Mouse (Mus musculus) spleen, adult 12 weeks (tissue): ENCODE data around the gene Wnt10b.

Experiments used
- DNase-seq: peaks from one replicate; pipeline ENCODE4 v3.0.0; 2022; ENCODE audit warnings: low spot score

Gene Wnt10b

DNA sequence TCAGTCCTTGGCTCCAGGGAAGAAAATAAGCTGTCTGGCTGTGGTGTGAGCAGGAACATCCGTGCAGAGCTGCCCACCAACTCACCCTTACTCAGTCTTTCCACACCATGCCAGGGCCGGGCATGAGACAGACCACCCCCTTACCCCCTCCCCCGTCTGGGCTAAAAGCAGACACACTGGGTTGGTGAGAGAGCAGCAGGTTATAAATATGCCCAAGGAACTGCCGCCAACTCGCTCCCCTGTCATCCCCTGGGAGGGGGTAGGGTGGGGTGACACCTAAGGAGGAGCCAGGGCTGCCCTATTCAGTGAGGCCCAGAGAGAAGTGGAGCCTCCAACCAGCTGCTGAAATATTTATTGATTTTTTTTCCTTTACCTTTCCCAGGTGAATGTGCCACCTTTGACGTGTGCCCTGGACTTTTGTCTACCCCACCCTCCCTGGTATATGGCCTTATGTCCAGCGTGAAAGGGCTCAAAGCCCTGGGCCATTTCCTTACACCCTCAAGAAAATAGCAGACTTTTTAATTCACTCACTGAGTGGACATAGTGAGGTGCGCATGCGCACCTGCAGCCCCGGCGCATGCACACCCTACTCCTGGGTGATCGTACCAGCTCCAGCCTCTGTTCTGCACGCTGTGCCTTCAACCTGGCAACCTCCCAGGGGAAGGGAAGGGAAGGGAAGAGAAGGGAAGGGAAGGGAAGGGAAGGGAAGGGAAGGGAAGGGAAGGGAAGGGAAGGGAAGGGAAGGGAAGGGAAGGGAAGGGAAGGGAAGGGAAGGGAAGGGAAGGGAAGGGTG, 19.0 kb upstream of the Wnt10b start:
- no peak for DNase-seq

DNA sequence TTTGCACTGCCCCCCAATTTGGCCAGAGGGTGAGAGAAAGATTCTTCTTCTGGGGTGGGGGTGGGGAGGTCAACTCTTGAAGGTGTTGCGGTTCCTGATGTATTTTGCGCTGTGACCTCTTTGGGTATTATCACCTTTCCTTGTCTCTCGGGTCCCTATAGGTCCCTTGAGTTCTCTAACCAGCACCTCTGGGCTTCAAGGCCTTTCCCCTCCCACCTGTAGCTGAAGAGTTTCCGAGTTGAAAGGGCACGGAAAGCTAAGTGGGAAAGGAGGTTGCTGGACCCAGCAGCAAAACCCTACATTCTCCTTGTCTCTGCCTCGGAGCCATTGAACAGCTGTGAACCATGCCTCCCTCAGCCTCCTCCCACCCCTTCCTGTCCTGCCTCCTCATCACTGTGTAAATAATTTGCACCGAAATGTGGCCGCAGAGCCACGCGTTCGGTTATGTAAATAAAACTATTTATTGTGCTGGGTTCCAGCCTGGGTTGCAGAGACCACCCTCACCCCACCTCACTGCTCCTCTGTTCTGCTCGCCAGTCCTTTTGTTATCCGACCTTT, 15.3 kb upstream of the Wnt10b start:
- no peak for DNase-seq

DNA sequence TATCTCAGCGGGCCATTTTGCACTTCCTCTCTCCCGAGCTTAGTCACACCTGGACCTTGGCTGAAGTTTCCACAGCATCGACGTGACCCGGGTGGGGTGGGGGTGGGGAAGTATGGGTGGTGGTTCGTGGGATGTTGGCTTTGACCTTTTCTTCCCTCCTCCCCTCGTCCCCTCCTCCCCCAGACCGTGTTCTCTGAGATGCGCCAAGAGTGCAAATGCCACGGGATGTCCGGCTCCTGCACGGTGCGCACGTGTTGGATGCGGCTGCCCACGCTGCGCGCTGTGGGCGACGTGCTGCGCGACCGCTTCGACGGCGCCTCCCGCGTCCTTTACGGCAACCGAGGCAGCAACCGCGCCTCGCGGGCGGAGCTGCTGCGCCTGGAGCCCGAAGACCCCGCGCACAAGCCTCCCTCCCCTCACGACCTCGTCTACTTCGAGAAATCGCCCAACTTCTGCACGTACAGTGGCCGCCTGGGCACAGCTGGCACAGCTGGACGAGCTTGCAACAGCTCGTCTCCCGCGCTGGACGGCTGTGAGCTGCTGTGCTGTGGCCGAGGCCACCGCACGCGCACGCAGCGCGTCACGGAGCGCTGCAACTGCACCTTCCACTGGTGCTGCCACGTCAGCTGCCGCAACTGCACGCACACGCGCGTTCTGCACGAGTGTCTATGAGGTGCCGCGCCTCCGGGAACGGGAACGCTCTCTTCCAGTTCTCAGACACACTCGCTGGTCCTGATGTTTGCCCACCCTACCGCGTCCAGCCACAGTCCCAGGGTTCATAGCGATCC, 14.5 kb upstream of the Wnt10b start:
- no peak for DNase-seq

DNA sequence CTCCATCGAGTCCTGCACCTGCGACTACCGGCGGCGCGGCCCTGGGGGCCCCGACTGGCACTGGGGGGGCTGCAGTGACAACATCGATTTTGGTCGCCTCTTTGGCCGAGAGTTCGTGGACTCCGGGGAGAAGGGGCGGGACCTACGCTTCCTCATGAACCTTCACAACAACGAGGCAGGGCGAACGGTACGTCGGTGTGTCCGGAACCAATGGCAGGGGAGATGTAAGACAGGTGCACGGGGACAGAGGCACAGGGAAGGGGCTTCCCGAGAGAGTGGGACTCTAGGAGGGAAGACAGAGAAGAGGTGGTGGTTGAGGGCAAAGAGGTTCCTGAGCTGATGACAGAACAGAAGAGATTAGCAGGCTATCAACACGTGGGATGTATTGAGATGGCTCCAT, 13.8 kb upstream of the Wnt10b start:
- DNase-seq: no peak

DNA sequence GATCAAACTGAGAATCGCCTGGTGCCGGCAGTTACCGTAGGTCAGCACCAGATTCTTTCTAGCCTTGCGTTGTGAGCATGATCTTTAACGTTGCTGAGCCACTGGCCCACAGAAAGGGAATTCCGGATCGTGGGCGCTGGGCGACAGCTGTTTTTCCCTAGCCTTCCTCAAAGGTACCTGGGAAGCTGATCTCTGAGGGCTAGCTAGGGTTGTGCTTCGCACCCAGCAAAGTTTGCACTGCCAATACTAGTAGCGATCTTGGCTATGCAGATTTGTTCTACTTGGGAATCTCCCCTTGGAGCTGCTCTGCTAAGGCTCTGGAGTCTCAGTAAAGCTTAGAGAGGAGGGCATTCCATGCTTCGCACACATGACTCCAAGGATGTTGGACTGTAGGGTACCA, 13.3 kb upstream of the Wnt10b start:
- no peak for DNase-seq

DNA sequence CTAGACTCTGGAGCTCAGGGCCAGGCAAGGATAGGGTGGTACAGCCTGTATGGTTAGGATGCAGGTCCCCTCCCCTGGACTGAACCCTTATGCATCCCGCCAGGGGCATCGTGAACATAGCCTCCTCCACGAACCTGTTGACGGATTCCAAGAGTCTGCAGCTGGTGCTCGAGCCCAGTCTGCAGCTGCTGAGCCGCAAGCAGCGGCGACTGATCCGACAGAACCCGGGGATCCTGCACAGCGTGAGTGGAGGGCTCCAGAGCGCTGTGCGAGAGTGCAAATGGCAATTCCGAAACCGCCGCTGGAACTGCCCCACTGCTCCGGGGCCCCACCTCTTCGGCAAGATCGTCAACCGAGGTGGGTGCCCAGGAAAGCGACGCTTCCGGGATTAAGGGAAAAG, 12.8 kb upstream of the Wnt10b start:
- DNase-seq: no peak

DNA sequence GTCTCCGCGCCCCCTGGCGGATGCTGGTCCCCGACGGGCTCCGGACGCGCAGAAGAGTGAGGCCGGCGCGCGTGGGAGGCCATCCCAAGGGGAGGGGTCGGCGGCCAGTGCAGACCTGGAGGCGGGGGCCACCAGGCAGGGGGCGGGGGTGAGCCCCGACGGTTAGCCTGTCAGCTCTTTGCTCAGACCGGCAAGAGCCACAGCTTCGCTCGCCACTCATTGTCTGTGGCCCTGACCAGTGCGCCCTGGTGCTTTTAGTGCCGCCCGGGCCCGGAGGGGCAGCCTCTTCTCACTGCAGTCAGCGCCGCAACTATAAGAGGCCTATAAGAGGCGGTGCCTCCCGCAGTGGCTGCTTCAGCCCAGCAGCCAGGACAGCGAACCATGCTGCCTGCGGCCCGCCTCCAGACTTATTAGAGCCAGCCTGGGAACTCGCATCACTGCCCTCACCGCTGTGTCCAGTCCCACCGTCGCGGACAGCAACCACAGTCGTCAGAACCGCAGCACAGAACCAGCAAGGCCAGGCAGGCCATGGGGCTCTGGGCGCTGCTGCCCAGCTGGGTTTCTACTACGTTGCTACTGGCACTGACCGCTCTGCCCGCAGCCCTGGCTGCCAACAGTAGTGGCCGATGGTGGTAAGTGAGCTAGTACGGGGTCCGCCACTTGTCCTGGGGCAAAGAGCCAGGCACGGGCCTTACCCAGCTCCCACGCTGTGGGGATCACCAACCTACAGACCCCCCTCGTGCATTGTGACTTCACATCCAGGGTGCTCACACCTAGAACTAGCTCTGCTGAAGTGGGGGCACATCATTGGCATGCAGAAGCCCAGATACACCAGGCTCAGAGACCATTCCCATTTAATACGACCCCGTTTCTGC, 11.9 kb upstream of the Wnt10b start, which contains the start of gene Wnt1:
TSS of gene Wnt1 (plus strand) at position 197 of the 875 bp plus-strand sequence.
- no peak for DNase-seq

DNA sequence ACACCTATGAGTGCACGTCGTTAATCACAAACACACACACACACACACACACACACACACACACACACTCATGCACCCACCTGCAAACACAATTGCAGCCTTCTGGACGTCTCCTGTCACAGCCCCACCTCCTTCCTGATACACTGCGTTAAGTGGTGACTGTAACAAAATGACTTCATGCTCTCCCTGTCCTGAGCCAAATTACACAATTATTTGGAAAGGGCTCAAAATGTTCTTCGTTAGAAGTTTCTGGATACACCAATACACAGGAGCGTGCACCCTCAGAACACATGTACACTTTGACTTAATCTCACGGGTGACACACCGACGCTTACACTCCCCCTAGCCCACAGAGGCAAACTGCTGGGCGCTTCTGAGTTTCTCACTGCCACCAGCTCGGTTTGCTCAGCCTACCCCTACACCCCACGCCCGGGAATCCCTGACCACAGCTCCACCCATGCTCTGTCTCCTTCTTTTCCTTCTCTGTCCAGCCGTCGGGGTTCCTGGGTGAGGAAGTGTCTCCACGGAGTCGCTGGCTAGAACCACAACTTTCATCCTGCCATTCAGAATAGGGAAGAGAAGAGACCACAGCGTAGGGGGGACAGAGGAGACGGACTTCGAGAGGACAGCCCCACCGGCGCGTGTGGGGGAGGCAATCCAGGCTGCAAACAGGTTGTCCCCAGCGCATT, 11.2 kb upstream of the Wnt10b start:
- DNase-seq: no peak

DNA sequence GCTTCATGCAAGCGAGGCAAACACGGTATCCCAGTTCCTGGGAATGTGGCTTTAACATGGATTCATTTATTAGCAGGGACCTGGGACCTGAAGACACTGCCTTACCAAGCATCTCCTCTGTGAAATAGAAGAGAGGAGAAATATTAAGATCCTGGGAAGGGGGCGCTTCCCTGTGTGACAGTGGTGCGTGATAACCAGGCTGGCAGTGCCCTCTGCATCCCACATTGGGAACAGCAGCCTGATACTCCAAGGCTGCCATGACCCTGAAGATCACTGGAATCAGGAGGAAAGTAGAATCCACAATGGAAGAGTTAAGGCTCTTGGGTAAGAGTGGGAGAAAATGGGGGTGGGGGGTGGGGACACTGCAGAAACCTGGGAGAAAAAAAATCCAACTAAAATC, 10.0 kb upstream of the Wnt10b start:
- DNase-seq: no peak

DNA sequence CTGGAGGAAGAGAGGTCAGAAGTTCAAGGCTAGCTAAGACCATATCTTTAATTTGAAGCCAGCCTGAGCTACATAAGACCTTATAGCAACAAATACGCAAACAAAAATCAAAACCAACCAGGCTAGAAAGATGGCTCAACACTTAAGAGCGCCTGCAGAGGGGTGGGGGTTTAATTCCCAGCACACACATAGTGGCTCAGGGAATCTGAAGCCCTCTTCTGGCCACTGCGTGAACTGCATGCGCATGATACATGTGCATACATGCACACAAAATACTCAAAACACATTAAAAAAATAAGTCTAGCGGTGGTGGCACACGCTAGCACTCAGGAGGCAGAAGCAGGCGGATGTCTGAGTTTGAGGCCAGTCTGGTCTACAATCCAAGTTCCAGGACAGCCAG, 7.8 kb upstream of the Wnt10b start:
- no peak for DNase-seq

DNA sequence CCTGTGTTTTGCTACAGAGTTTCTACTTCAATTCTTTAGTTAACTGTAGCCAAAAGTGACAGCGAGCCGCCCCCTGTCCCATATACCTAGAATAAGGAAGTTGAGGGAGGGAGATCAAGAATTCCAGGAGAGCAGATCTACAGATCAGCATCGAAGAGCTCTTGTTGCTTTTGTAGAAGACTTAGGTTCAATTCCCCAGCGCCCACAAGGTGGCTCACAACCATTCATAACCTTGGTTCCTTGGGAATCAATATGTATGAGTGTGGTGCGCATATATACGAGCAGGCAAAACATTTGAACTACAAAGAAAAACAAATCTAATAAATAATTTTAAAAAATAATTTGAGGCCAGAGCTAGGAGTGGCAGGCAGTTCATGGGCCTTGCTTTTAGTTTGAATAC, 3.2 kb upstream of the Wnt10b start:
- no peak for DNase-seq

DNA sequence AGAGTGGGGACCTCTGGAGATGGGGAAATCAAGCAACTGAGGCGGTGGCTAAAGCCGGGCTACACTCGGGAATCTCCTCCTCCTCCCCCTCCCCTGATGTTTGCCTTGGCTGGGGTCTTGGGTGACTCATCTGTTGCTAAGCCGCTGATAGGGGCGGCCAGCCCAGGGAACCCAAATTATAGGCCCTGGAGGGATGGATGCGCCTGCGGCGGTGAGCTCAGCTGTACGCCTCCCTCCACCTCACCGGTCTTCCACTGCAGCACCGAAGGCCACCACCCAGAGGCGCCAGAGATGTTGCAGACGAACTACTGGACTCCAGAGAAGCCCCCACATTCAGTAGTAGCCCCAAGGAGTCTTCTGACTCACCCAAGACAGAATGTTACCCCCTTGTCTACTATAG, 2.6 kb upstream of the Wnt10b start:
- no peak for DNase-seq

DNA sequence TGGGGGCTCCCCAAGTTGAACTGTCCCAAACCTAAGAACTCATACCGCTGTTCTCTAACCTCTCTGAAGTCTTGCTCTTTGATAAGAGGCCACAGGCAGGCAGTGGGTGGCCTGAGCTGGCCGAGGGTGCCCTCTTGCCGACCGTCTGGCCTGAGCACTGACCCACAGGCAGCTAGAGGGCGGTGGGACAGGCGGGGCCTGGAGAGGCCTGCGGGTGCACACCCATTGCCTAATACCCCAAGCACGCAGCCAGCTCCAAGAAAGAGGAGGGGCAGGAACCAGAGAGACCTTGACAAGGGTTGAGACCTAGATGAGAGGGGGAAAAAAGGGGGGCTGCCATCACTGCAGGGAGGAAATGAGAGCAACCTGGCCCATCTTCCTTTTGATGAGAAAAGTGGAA, 2.1 kb upstream of the Wnt10b start:
- DNase-seq: no peak

DNA sequence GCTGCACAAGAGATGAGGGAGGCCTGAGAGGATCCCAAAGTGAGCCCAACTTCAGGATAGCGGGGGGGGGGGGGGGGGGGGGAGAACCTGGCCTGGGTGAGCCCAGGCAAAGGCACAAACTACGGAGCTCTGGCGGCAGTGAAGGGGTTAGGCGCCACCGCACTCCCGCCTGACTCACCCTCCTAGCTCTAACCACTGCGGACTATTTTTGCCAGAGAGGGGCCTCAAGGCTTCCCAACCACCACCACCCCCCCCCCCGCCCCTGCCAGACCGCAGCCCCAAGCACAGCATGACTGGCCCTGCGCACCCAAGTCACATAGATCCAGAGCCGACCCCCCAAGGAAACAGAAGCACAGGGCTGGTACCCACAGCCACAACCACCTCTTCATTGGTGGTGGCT, 856 bp upstream of the Wnt10b start:
- no peak for DNase-seq

DNA sequence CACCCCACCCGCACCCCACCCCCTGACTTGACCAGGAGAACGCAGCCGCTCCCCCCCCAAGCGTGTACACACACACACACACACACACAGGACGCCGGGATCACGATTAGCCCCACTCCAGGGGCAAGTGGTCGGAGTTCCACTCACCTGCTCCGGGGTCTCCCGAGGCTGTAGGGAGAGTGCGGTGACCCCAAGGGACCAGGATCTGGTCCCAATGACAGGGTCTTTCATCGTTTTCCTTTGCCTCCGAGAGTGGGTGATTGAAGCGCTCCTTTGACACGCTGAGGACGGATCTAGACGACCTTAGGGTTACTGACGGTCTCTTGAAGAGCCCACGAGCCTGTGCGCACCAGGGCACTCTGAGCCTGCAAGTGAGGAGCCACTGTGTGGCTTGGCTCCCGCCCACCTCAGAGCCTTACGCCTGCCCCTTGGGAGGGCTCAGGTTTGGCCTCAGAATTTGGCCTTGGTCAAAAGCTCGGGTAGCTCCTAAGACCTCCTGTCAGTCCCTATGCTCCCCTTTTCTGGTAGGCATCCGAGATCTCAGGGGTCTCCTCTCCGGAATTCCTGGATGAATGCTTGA, 331 bp upstream of the Wnt10b start:
- DNase-seq: no peak

DNA sequence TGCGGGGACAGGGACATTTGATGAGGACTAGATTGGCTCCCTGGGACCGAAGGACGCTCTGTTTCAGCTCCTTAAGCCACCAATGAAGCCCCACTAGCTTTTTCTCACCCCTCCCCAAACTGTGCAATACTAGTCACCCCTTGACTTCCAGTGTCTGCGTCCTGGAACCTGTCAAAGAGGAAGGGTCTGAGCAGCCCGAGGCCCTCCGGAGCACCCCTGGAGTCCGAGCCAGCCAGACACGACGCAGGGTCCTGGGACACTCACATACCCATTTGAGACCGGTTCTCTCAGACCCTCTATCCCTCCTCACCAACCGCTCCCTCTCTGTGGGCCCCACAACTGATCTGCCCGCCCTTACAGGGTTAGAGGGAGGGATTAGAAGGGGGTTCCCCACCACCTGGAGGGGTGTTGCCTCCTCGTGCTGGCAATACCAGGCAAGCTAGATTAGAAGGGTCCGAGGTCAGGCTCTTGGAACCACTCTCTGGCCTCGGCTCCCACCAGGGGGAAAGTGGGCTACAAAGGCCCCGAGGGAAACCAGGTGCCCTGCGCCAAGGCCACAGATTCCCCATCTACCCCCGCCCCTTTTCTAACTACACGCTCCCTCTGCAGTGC, 839 bp downstream of the Wnt10b start:
- no peak for DNase-seq

DNA sequence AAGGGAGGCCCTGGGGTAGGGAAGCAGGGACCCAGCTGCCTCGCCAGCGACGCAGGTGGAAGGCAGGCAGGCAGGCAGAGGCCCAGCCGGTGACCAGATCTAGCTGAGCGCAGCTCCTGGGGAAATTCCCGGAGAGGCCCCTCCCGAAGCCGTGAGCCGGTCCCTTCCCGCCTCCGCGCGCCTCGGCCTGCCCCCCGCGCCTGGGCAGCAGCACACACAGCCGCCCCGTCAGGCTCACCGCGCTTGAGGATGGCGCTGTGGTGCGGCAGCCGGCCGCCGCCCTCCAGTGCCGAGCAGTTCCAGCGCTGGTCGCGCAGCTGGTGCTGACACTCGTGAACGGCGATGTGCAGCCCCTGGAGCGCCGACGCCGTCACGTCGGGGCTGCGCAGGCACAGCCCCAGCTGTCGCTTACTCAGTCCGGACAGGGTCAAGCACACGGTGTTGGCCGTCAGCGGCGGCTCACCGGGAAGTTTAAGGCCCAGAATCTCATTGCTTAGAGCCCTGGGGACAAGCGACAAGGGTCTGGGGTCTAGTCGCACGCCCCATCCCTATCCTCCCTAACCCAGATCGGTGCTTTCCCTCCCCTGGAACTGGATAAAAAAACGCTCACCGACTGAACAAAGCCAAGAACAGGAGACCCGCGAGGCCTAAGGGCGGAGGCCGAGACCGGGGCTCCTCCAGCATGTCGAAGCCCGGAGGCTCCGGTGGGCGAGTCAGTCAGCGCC, 1.5 kb downstream of the Wnt10b start:
- DNase-seq: no peak

DNA sequence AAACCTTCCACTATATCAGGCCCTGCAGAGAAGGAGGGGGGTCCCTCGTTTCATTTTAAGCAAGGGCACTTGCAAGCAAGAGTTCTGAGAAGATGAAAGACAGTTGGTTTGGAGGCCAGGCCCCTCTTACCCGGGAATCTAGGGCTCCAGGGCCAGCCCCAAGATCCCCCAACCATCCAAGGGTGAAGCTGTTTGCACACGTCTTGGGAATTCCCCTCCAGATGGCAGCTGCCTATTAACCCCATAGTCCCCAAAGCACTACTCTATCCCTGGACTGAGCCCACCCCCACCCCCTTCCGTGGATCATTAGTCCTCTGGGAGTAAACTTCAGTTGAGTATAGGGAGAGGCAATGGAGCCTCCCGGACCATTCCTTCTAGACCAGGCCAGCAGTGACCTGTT, 2.4 kb downstream of the Wnt10b start:
- no peak for DNase-seq

DNA sequence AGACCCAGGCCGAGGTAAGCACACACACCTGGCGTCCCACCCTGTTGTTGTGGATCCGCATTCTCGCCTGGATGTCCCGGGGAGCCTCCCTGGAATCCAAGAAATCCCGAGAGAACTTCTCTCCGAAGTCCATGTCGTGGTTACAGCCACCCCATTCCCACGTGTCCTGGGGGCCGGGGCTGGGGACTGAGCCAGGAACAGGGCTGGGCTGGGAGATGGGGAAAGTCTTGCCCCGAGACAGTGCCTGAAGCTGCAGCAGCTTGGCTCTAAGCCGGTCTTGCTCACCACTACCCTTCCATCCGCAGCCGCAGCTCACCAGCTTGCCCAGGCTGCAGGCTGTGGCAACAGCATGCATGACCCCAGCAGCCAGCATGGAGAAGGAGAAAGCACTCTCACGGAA, 3.9 kb downstream of the Wnt10b start:
- DNase-seq: no peak
